Mouse (Mus musculus) midbrain, embryonic 12.5 days (tissue): ENCODE measurements around the gene Pex5. TPM values are rescaled to one million over a fixed set of nuclear protein-coding genes. Genes with fewer than 3 reads are reported as not detected.

ENCODE experiments used
- ATAC-seq: fragments of 200-750 bp; cut with Nextera tagmentation; 2 replicates; pipeline ENCODE4 v1.8.0; 2017; ENCODE audit warnings: low read depth, moderate TSS enrichment, moderate library complexity; ENCODE audit not compliant: low FRiP score
- H3K27ac ChIP-seq: fragments of 300-500 bp; sonication (generic); replicated peaks from 2 replicates; pipeline ENCODE4 v1.5.1; 2016; ENCODE audit warnings: mild to moderate bottlenecking
- H3K27me3 ChIP-seq: fragments of 300-500 bp; sonication (generic); 2 replicates; pipeline ENCODE4 v1.6.1; 2016; ENCODE audit warnings: mild to moderate bottlenecking
- H3K36me3 ChIP-seq: fragments of 300-500 bp; sonication (generic); 2 replicates; pipeline ENCODE4 v1.6.1; 2016
- H3K4me1 ChIP-seq: fragments of 300-500 bp; sonication (generic); 2 replicates; pipeline ENCODE4 v1.6.1; 2016
- H3K4me2 ChIP-seq: fragments of 300-500 bp; sonication (generic); replicated peaks from 2 replicates; pipeline ENCODE4 v1.6.1; 2016; ENCODE audit warnings: mild to moderate bottlenecking, moderate library complexity
- H3K4me3 ChIP-seq: fragments of 300-500 bp; sonication (generic); 2 replicates; pipeline ENCODE4 v1.5.1; 2016; ENCODE audit warnings: mild to moderate bottlenecking
- H3K9ac ChIP-seq: fragments of 300-500 bp; sonication (generic); replicated peaks from 2 replicates; pipeline ENCODE4 v1.6.1; 2016; ENCODE audit warnings: mild to moderate bottlenecking, moderate library complexity
- H3K9me3 ChIP-seq: fragments of 300-500 bp; sonication (generic); 2 replicates; pipeline ENCODE4 v1.6.1; 2016; ENCODE audit warnings: mild to moderate bottlenecking
- WGBS: fragments of 180-500 bp; shearing (Covaris S2); methylation state at CpG from one replicate; pipeline ENCODE4 v1.1.7; 2016; 5-methylcytosine and 5-hydroxymethylcytosine counted together
- polyA plus RNA-seq: library from polyadenylated mRNA; unstranded; fragments of >200 nt; fragmentation: Nextera tagmentation; extraction: Ambion mirVana; gene quantifications from 2 replicates; pipeline ENCODE4 v1.2.1, GENCODE M21; 2016

Pex5 gene
- polyA plus RNA-seq, 1 experiment from 2014 or later: 64.7 TPM

DNA sequence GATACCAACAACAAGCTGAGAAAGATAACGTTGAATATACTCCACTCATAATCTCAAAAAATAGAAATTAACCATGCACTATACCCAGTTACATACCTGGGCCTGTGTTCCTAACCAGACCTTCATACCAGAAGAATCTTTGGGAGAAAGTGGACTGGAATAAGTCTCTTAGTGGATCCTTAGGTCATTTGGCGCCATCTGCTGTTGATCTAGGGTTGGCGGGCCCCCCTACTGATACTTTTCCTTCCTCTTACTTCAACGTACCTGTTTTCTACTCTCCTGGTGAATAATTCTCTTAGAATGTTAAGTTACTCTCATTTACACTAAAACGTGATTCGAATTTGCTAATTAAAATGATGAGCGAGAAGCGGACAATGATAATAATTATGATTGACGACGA is 35.5 kb downstream of the Pex5 start:
- ATAC-seq: no peak
- Histone ChIP-seq H3K9me3 (no peaks in the 10 kb centered on the region), H3K4me2 (no peak overlapping the region), H3K27ac (no peak overlapping the region), H3K9ac (no peak overlapping the region), H3K4me3 (no peak overlapping the region), H3K4me1 (no peaks in the 10 kb centered on the region), H3K27me3 (no peaks in the 10 kb centered on the region), H3K36me3 (no peaks in the 10 kb centered on the region)
- 33% methylated on average over 10 of the region's 10 CpGs for WGBS

DNA sequence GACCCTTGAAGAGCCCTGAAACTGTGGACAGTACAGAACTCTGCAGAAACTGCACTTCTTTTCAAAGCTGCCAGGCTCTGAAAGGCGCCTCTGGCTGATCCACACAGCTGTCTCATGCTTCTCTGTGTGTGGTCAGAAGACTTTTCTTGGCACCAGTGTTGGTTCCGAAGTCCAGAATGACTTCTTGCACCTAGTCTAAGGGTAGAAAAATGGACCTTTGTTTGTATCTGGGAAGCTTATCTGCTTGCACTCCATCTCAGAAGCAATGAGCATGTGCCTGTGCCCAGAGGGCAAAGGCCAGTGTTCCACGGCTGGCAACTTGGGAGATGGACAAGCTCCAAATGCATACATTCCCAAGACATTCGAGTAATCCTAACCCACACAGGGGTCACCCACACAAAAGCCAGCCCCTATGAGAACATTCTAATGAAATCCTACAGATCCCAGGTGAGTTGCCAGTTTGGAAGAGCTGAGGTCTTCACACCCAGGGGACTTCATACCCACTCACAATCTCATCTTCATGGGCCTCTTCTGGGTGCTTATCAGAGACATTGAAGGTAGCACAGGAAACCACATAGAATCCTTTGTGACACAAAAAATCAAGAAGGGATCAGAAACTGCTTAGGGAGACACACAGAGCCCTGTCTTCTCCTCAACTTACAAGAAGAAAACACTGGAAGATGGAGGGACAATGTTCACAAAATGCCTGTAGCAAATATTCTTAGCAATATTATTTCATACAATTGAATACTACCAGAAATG is 37.2 kb downstream of the Pex5 start:
- H3K4me3 ChIP-seq: no peak overlapping the region
- H3K27me3 ChIP-seq: no peaks in the 10 kb centered on the region
- no peak overlapping the region for H3K4me2 ChIP-seq
- no peak overlapping the region for H3K27ac ChIP-seq
- ATAC-seq: no peak
- no peaks in the 10 kb centered on the region for H3K9me3 ChIP-seq
- H3K36me3 ChIP-seq: no peaks in the 10 kb centered on the region
- no peaks in the 10 kb centered on the region for H3K4me1 ChIP-seq
- 83% methylated on average over 4 of the region's 4 CpGs for WGBS
- no peak overlapping the region for H3K9ac ChIP-seq

DNA sequence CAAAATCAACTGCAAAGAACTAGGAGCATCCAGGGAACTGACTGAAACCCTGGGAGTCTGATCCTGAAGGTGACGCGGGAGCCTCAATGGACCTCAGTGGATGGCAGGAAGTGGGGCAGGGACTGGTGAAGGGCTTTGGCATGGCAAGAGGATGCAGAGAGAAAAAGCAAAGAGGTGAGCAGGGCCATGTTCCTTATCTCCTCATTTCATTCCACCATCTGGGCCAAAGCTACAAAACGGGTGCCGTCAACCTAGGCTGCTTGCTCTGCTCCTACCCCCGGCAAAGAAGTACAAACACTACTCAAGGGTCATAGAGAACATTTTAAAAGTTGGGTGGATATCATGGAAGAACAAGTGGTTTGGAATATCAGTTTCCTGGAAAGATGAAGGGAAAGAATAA is 38.6 kb downstream of the Pex5 start:
- no peak for ATAC-seq
- Histone ChIP-seq H3K9me3 (no peaks in the 10 kb centered on the region), H3K4me1 (no peaks in the 10 kb centered on the region; the same call in 1 of the 2 replicates), H3K4me2 (no peak overlapping the region), H3K27ac (no peak overlapping the region), H3K36me3 (no peaks in the 10 kb centered on the region), H3K9ac (no peak overlapping the region), H3K4me3 (no peak overlapping the region), H3K27me3 (no peaks in the 10 kb centered on the region)
- 89% methylated on average over 5 of the region's 5 CpGs for WGBS

DNA sequence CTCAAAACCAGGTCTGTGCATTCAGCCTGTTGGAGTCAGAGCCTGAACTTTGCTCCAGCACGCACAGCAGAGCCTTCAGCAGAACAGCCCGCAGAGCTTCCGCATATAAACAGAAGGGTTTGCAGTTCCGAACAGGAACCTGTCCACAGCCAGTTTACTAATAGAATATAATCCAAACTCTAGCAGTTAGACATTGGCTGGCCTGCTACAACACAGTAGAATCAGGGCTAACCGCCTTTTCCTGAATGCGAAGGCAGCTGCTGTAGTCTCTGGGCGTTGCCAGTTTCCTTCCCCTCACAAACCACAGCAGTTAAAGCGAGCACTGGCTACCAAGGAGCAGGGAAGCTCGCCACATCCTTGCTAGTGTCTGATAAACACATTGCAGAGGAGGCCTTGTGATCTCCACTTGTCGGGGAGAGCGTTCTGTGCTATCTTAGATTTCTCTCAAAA is 39.4 kb downstream of the Pex5 start:
- Histone ChIP-seq H3K9me3 (no peaks in the 10 kb centered on the region), H3K36me3 (no peaks in the 10 kb centered on the region), H3K4me3 (no peak overlapping the region), H3K27ac (no peak overlapping the region), H3K4me2 (no peak overlapping the region), H3K9ac (no peak overlapping the region), H3K4me1 (no peaks in the 10 kb centered on the region; the same call in 1 of the 2 replicates), H3K27me3 (no peaks in the 10 kb centered on the region)
- no peak for ATAC-seq
- WGBS: 87% methylated on average over 11 of the region's 11 CpGs

DNA sequence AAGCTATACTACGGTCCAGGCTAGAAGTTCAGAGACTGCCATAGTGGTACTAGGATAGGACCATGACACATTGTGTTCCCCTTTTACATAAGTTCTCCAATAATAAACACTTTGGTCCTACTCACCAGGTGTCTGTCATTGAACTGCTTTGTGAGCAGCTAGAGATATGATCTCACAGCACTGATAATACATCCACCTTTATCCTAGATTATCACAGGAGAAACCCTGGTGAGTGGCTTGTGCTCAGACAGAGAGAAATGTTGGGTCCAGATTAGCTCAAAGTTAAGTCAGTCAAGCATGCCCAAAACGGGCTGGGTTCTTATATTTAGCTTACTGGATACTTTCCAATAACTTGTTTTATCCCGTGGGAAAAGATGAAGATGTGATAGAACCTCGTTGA is 40.2 kb downstream of the Pex5 start:
- H3K9ac ChIP-seq: no peak overlapping the region
- no peaks in the 10 kb centered on the region for H3K27me3 ChIP-seq
- H3K4me3 ChIP-seq: no peak overlapping the region
- no peaks in the 10 kb centered on the region for H3K9me3 ChIP-seq
- no peak overlapping the region for H3K27ac ChIP-seq
- WGBS: 81% methylated on average over 4 of the region's 4 CpGs
- H3K36me3 ChIP-seq: no peaks in the 10 kb centered on the region
- H3K4me2 ChIP-seq: no peak overlapping the region
- no peak for ATAC-seq
- no peaks in the 10 kb centered on the region; the same call in 1 of the 2 replicates for H3K4me1 ChIP-seq

DNA sequence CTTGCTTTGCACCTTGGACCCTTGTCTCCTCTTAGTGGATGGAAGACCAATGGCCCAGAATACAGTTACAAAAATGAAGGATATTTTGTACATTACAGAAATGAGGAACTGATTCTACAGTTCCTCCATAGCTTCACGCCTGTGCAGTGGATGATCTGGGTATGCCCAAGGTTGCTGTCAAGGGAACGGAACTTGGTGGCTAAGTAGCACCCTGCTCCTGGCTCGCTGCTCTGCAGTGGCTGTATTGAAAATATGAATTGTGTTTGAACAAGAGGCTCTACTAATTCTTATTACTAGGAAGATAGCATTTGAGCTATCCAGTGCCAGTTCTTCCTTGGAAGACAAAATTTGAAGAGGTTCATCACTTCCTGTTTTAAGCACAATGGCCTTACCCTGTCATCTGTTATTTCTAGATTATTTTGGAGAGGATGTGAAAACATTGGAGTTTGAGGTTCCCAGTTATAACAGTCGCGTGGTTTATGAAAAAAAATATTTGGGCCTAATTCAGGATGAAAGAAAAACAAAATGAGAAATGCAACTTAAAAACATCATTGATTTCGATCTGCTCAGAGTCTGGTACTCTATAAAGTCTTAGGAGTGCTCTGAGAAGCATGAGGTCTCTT is 41.2 kb downstream of the Pex5 start:
- Histone ChIP-seq H3K9ac (no peak overlapping the region), H3K4me1 (no peaks in the 10 kb centered on the region; the same call in 1 of the 2 replicates), H3K4me2 (no peak overlapping the region), H3K27ac (no peak overlapping the region), H3K27me3 (no peaks in the 10 kb centered on the region), H3K4me3 (no peak overlapping the region), H3K36me3 (no peaks in the 10 kb centered on the region), H3K9me3 (no peaks in the 10 kb centered on the region)
- WGBS: 85% methylated on average over 6 of the region's 6 CpGs
- no peak for ATAC-seq

DNA sequence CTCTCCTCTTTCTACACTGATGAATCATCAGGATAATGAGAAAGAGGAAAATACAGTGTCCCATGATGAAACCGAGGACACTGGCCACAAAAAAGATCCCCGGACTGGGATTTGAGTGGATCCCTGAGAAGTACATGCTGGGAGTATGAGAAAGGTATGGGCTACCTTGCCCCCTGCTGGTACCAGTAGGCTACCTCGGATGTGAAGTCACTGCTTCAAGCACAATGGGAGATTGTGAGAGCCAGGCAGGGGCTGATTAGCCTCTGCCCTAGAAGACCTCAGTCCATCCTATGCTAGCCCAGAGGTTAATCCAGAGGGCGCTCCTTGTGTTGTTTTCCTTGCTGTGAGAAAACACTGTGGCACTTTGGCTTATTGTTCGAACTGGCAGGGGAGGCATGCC is 50.5 kb downstream of the Pex5 start:
- Histone ChIP-seq H3K4me3 (no peak overlapping the region), H3K4me2 (no peak overlapping the region), H3K27me3 (no peaks in the 10 kb centered on the region), H3K27ac (no peak overlapping the region), H3K9ac (no peak overlapping the region), H3K4me1 (no peaks in the 10 kb centered on the region), H3K36me3 (no peaks in the 10 kb centered on the region), H3K9me3 (no peaks in the 10 kb centered on the region)
- no peak for ATAC-seq
- WGBS: 53% methylated on average over 5 of the region's 5 CpGs

DNA sequence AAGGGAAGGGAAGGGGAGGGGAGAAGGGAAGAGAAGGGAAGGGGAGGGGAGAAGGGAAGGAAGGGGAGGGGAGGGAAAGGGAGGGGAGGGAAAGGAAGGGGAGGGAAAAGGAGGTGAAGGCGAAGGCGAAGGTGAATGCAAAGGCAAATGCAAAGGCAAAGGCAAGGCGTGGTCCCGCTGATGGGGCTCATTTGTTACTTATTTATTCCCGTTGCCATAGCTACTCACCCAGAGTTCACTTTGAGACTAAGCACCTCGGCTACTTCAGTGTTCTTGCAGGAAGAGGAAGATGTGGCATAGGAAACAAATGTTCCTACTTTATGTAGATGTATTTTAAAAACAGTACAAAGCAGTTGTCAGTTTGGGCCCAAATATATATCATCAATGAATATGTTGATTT is 54.3 kb downstream of the Pex5 start:
- 64% methylated on average over 6 of the region's 6 CpGs for WGBS
- H3K9ac ChIP-seq: no peak overlapping the region
- H3K9me3 ChIP-seq: no peaks in the 10 kb centered on the region
- H3K4me2 ChIP-seq: no peak overlapping the region
- no peaks in the 10 kb centered on the region for H3K36me3 ChIP-seq
- no peaks in the 10 kb centered on the region for H3K27me3 ChIP-seq
- H3K27ac ChIP-seq: no peak overlapping the region
- ATAC-seq: no peak
- no peak overlapping the region for H3K4me3 ChIP-seq
- no peaks in the 10 kb centered on the region for H3K4me1 ChIP-seq

DNA sequence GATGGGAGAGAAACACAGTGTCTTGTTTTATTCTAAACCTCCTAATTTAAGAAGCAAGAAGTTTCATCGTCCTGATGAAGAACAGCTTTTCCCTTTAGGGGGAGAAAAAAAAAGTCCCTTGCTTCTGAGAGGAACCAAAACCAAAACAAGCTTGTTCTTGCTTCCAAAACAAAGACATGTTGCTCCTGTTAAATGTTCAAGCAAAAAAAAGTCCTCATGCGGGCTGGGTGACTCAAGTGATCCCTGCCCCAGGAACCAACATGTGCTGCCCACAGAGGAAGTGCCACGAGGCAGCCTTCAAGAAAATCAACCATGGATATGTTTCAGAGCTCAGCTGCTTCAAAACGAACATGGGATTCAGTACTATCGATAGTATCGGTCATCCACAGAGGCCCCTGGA is 55.9 kb downstream of the Pex5 start:
- Histone ChIP-seq H3K4me1 (no peaks in the 10 kb centered on the region), H3K36me3 (no peaks in the 10 kb centered on the region), H3K27me3 (no peaks in the 10 kb centered on the region), H3K4me2 (no peak overlapping the region), H3K9ac (no peak overlapping the region), H3K27ac (no peak overlapping the region), H3K4me3 (no peak overlapping the region), H3K9me3 (no peaks in the 10 kb centered on the region)
- 85% methylated on average over 6 of the region's 6 CpGs for WGBS
- no peak for ATAC-seq

DNA sequence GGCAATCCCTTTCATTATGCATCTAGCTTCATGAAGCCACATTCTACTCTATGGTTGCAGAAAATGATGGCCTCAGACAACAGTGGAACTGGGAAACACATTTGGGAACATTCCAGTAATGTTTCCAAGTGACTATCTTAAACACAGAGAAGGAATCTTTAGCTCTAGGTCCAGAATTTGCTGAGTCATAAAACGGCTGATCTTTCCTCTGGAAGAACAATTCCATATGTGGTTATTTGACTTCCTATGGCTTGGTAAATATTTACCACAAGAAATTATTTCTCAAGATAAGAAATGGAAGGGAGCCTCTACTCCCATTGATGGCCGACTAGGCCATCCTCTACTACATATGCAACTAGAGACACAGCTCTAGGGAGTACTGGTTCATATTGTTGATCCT is 61.6 kb downstream of the Pex5 start:
- Histone ChIP-seq H3K27me3 (no peaks in the 10 kb centered on the region), H3K9ac (no peak overlapping the region), H3K4me3 (no peak overlapping the region), H3K27ac (no peak overlapping the region), H3K36me3 (no peaks in the 10 kb centered on the region), H3K9me3 (no peaks in the 10 kb centered on the region), H3K4me1 (no peaks in the 10 kb centered on the region), H3K4me2 (no peak overlapping the region)
- no peak for ATAC-seq
- 79% methylated on average over 2 of the region's 2 CpGs for WGBS
